Mouse (Mus musculus) layer of hippocampus, adult 8-10 months (tissue): ENCODE measurements around the gene Slc39a1. TPM values are rescaled to one million over a fixed set of nuclear protein-coding genes. Genes with fewer than 3 reads are reported as not detected.
A peak's percentile ranks its signal among the peaks of the same experiment; 100 is the strongest.

ENCODE experiments used
- DNase-seq, 2 experiments: peaks; one replicate each; pipeline ENCODE4 v3.0.0; 2022; ENCODE audit warnings: low spot score in 2 of 2
- total RNA-seq, 4 experiments: library from RNA; stranded (reverse); gene quantifications; 2 replicates each; pipeline ENCODE4 v1.2.4; 2022

Gene Slc39a1
- 10 to 100 TPM; 43.0 to 64.2 (median 50.4) TPM for total RNA-seq

GRCm38 (mm10) chr3:90247960-90248745 is at the start of gene Slc39a1:
Gene Slc39a1 (plus strand): TSS chr3:90248172.
- DNase-seq = peak; percentile 91 to 92

DNA sequence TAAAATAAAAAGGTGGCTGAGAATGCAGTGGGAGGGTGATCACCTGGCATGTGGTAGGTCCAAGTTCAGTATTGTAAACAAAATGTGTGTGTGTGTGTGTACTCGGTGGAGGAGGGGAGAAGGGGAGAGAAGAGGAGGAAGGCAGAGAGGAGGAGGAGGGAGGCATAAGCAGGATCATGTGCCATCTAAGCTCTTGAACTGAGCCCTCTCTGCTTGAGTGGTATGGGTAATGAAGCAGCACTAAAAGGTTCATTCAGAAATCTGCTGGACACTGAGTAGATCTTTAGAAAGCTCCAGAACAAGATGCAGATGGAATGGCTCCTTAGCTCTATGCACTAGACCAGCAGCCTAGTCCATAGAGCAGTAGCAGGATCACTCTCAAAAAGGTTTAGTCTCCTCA is 45.1 kb upstream of the Slc39a1 start:
- DNase-seq = no peak

DNA sequence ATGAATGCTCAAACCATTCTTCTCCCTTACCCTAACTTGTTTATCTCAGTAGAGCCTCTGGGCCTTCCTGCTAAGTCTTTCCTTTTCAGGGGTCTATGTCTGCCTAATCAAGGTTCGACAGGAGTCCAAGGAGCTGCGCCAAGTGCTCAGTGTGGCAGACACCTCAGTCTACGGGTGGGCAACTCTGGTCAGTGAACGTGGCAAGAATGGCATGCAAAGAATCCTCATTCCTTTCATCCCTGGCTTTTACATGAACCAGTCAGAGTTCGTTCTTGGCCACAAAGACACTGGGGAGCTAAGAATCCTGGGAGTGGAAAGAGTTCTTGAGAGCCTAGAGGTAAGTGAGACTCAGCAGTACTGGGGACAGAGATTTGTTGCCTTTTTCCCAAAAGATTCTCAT is 44.4 kb upstream of the Slc39a1 start:
- no peak for DNase-seq

DNA sequence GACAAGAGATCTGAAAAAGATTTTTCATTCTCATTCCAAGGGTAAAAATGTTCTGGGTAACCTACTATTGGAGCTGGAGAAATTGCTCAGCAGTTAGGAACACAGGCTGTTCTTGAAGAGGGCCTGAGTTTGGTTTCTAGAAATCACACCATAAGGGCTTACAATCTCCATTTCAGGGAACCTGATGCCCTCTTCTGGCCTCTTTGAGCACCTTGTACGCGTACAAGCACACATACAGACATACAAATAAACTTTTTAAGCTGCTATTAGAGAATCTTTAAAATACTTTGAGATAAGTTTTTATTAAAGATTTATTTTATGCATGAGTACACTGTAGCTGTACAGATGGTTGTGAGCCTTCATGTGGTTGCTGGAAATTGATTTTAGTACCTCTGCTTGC is 43.4 kb upstream of the Slc39a1 start:
- no peak for DNase-seq

GRCm38 (mm10) chr3:90208662-90209061 is 39.3 kb upstream of the Slc39a1 start:
- DNase-seq = no peak

- no peak for DNase-seq
Observed at GRCm38 (mm10) chr3:90209908-90210566, 37.9 kb upstream of the Slc39a1 start.

DNA sequence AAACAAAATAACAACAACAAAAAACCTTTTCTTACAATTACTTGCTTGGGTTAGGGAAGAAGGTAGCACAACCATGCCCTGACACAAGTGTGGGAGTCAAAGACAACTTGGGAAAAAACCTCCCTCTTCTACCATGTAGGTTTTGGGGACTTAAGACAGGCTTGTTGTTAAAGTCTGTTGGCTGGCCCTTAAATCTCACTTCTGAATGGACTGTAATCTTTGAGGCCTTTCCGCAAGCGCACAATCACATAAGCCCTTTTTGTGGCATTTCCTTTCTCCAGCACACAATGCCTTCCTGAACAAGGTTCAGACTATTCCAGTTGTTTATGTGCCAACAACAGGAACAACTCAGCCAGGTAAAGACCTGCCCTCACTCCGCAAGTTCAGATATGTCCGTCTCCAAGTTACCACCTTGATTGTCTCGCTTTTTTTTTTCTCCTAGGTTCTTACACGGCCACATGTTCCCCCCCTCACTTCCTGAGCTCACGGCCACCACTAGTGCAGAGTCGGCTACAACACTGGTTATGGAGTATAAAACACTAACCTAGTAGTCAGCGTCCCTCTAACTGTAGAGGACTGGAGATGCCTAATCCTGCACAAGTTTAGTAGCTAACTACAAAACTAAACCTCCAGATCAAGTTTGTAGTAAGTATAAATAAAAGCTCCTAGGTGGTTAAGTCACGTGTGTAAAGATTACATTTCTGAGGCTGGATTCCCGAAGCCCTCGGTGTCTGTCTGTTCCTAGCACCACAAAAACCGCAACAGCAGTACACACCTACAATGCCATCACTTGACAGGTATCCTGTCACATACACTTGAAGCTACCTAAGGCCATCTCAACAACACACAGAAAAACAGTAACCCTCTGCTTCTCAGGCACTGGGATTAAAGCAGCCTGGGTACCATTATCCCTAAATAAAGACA is 36.2 kb upstream of the Slc39a1 start:
- DNase-seq = no peak

GRCm38 (mm10) chr3:90212723-90213122 is 35.2 kb upstream of the Slc39a1 start:
- no peak for DNase-seq

DNA sequence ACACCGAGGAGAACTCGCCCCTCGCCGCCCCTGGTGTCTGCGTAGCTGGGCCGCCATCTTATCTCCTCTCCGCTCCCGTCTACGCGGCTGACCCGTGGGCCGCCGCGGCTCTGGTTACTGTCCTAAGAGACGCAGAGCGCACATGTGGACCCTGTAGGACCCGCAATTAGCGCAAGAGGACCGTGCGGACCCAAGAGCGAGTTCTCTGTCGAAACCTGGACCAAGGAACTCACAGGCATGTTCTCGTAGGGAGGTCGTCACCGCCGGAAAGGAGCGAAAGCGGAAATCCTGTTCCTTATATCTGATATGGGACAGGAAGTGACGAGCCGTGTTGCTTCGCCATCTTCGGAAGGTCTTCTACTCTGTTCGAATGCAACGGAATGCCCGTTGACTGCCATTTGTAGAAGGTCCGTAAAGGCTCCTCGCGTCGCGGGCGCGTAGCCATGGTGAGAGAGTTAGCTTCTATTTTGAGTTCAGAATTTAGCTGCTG is 34.5 kb upstream of the Slc39a1 start, which contains the start of the genes Rps27 and Rab13:
Gene Rps27, minus strand, starts transcription at position 275 of the 490 bp plus-strand sequence.
Gene Rab13, plus strand, starts transcription at position 319 of the 490 bp plus-strand sequence.
- peak; percentile 93 to 94 for DNase-seq

- DNase-seq = no peak
Observed at GRCm38 (mm10) chr3:90213956-90214684, 33.9 kb upstream of the Slc39a1 start.

GRCm38 (mm10) chr3:90215825-90216380 is 32.1 kb upstream of the Slc39a1 start:
- no peak for DNase-seq

- peak in 1 of 2 experiments; percentile 65 for DNase-seq
Observed at GRCm38 (mm10) chr3:90220088-90220487, 27.9 kb upstream of the Slc39a1 start.

DNA sequence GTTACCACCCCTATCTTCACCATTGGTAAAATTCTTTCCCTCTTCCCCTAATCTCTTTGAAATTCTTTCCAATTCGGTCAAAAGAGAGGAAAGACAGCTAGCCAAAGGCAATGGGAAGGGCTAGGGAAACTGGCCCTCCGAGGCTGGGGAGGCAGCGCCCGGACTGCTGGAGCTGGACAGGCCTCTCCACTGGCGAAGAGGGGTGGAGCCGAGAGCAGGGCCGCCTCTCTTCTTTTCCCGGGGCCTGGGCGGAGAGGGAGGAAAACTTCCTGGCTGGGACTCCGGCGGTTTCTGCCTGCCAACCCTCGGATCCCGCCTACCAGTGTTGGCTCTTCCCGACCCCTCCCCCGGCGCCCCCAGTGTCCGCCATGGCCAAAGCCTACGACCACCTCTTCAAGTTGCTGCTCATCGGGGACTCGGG is 27.4 kb upstream of the Slc39a1 start:
- peak in 1 of 2 experiments; percentile 18 for DNase-seq

GRCm38 (mm10) chr3:90221123-90221522 is 26.8 kb upstream of the Slc39a1 start:
- DNase-seq = no peak

DNA sequence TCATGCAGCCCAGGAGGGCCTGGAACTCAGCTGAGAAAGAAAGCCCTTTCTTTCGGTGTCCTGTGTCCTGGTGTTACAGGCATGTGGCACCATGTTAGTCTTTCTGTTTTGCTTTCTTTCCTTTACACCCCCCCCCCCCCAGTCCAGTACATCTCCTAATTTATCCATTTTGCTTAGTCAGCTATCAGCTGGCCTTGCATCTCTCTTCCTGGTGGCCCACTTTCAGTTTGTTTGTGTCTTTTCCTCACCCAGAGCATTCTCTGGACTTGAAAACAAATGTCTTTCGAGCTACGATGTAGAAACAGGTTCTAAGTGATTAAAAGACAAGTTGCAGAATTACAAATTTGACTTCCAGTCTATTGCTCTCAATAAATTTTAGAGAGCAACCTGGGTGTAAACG is 25.5 kb upstream of the Slc39a1 start:
- no peak for DNase-seq

DNA sequence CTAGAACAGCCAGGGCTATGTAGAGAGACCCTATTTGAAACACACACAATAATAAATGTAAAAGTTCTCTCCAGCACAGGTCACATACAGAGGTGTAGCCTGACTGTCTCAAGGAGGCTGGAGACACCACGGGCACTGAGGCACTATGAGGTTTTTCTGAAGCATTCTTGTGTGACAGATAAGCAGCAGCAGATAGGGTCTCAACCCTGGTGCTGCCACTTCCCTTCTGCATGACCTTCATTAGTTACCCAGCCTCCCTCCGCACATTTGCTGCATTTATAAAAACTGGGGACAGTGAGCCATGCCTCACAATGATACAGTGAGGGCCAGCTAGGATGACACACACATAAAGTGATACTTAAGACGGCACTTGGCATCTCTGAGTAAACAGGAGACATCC is 25.0 kb upstream of the Slc39a1 start:
- no peak for DNase-seq

DNA sequence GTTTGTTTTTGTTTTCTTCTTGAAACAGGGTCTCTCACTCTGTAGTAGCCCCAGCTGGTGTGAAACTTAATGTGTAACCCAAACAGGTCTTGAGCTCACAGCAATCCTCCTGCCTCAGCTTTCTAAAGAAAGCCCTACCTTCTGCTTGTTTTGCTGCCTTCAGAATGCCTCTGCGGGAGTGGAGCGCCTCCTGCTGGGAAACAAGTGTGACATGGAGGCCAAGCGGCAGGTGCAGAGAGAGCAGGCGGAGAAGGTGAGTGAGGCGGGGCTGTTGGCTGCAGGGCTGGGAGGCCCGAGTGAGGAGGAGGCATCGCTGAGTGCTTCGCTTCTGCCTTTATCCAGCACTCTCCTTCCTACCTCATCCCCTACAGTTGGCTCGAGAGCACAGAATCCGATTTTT is 23.6 kb upstream of the Slc39a1 start:
- no peak for DNase-seq

- no peak for DNase-seq
Observed at GRCm38 (mm10) chr3:90231075-90231474, 16.9 kb upstream of the Slc39a1 start.

GRCm38 (mm10) chr3:90231507-90232333 is 16.3 kb upstream of the Slc39a1 start, which contains the start of gene Jtb:
Gene Jtb (plus strand): TSS chr3:90231597.
- DNase-seq = peak; percentile 95 to 96
